ENCODE assay signal across 12 mouse cellular contexts in the genomic region with DNA sequence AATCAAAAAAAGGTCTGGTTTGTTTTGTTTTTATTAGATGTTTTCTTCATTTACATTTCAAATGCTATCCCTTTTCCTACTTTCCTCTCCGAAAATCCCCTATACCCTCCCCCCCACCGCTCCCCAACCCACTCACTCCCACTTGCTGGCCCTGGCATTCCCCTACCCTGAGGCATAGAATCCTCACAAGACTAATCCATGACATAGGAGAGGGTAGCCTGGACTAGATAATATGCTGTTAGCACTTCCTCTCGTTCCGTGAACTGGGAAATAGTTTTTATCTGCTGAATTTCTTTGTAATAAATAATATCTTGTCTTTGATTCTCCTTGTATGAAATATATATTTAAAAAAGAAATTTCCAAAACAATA.
DNase-seq lines count a peak whose midpoint lies in the region; ATAC-seq and TF ChIP-seq lines count a peak whose summit lies in the region.
"Had no signal": no experiment of that assay in that cellular context is flagged by ENCODE, and none has a peak within 500 bp of the region (broad histone marks: within the 10 kb centered on the region; RNA-seq: fewer than 3 reads in every experiment).

No protein-coding gene starts in this region.

- H3K4me1 ChIP-seq in forebrain, embryonic 14.5 days (ENCODE audit: control insufficient read depth, insufficient read depth, low read length) = no peaks in the 10 kb centered on the region
- H3K4me1 ChIP-seq in forebrain, postnatal 0 days (ENCODE audit: insufficient read depth) = no peaks in the 10 kb centered on the region
- no peaks in the 10 kb centered on the region for H3K4me1 ChIP-seq in midbrain, embryonic 14.5 days (ENCODE audit: control insufficient read depth, insufficient read depth, low read length)
- H3K4me1 ChIP-seq in midbrain, embryonic 16.5 days (ENCODE audit: control insufficient read depth, insufficient read depth, low read length) = no peaks in the 10 kb centered on the region
- H3K4me1 ChIP-seq in neural tube, embryonic 14.5 days (ENCODE audit: control insufficient read depth, insufficient read depth, low read length) = no peaks in the 10 kb centered on the region
- H3K4me1 ChIP-seq: heart, embryonic 10.5 days; liver, embryonic 15.5 days had no signal

- no peaks in the 10 kb centered on the region for H3K9me3 ChIP-seq in forebrain, embryonic 14.5 days (replicated peaks; ENCODE audit: control insufficient read depth, low read length)
- no peaks in the 10 kb centered on the region for H3K9me3 ChIP-seq in forebrain, postnatal 0 days (ENCODE audit: low read length)
- H3K9me3 ChIP-seq in midbrain, embryonic 14.5 days (ENCODE audit: control insufficient read depth, low read length) = no peaks in the 10 kb centered on the region
- no peaks in the 10 kb centered on the region for H3K9me3 ChIP-seq in midbrain, embryonic 16.5 days (replicated peaks; ENCODE audit: control insufficient read depth, low read length, poor library complexity, severe bottlenecking)
- H3K9me3 ChIP-seq in neural tube, embryonic 14.5 days (ENCODE audit: control insufficient read depth, low read length) = no peaks in the 10 kb centered on the region
- H3K9me3 ChIP-seq: G1E; heart, embryonic 10.5 days; liver, embryonic 15.5 days had no signal

- no peak overlapping the region for H3K9ac ChIP-seq in forebrain, embryonic 14.5 days (ENCODE audit: low read length)
- H3K9ac ChIP-seq in forebrain, postnatal 0 days = no peak overlapping the region
- no peak overlapping the region for H3K9ac ChIP-seq in midbrain, embryonic 14.5 days (replicated peaks; ENCODE audit: low read length)
- H3K9ac ChIP-seq in midbrain, embryonic 16.5 days (ENCODE audit: low read depth, low read length) = no peak overlapping the region
- no peak overlapping the region for H3K9ac ChIP-seq in neural tube, embryonic 14.5 days (replicated peaks; ENCODE audit: low read depth, low read length)
- H3K9ac ChIP-seq: liver, embryonic 15.5 days had no signal

- H3K4me2 ChIP-seq in forebrain, embryonic 14.5 days (ENCODE audit: low read length) = no peak overlapping the region
- H3K4me2 ChIP-seq in forebrain, postnatal 0 days (ENCODE audit: low read depth) = no peak overlapping the region
- H3K4me2 ChIP-seq in midbrain, embryonic 14.5 days (ENCODE audit: low read length) = no peak overlapping the region
- no peak overlapping the region for H3K4me2 ChIP-seq in midbrain, embryonic 16.5 days (ENCODE audit: low read length)
- no peak overlapping the region for H3K4me2 ChIP-seq in neural tube, embryonic 14.5 days (ENCODE audit: low read depth, low read length)
- H3K4me2 ChIP-seq: liver, embryonic 15.5 days had no signal

- no peak overlapping the region for H3K27ac ChIP-seq in forebrain, embryonic 14.5 days (ENCODE audit: low read depth, low read length)
- no peak overlapping the region for H3K27ac ChIP-seq in forebrain, postnatal 0 days (ENCODE audit: low read depth, low read length)
- no peak overlapping the region for H3K27ac ChIP-seq in layer of hippocampus, adult 2 months
- H3K27ac ChIP-seq in midbrain, embryonic 14.5 days (replicated peaks; ENCODE audit: low read depth, low read length) = no peak overlapping the region
- H3K27ac ChIP-seq in midbrain, embryonic 16.5 days (ENCODE audit: low read length) = no peak overlapping the region
- H3K27ac ChIP-seq in neural tube, embryonic 14.5 days (ENCODE audit: low read depth, low read length) = no peak overlapping the region
- H3K27ac ChIP-seq: heart, embryonic 10.5 days; liver, embryonic 15.5 days; macrophage had no signal

- no peaks in the 10 kb centered on the region for H3K27me3 ChIP-seq in forebrain, embryonic 14.5 days (replicated peaks; ENCODE audit: control insufficient read depth, insufficient read depth, low read length)
- no peaks in the 10 kb centered on the region; the same call in 1 of the 2 replicates for H3K27me3 ChIP-seq in forebrain, postnatal 0 days (ENCODE audit: insufficient read depth, low read length)
- H3K27me3 ChIP-seq in midbrain, embryonic 14.5 days (ENCODE audit: control insufficient read depth, insufficient read depth, low read length) = no peaks in the 10 kb centered on the region
- no peaks in the 10 kb centered on the region for H3K27me3 ChIP-seq in midbrain, embryonic 16.5 days (ENCODE audit: control insufficient read depth, insufficient read depth, low read depth, low read length)
- H3K27me3 ChIP-seq in neural tube, embryonic 14.5 days (ENCODE audit: control insufficient read depth, insufficient read depth, low read length) = no peaks in the 10 kb centered on the region
- H3K27me3 ChIP-seq: liver, embryonic 15.5 days had no signal

- WGBS in forebrain, embryonic 14.5 days = 85% methylated on average over 4 of the region's 4 CpGs
- WGBS in forebrain, postnatal 0 days = 87% methylated on average over 4 of the region's 4 CpGs
- 89% methylated on average over 4 of the region's 4 CpGs for WGBS in midbrain, embryonic 14.5 days
- WGBS in midbrain, embryonic 16.5 days = 81% methylated on average over 4 of the region's 4 CpGs
- 89% methylated on average over 4 of the region's 4 CpGs for WGBS in neural tube, embryonic 14.5 days

- H3K4me3 ChIP-seq in forebrain, embryonic 14.5 days (ENCODE audit: low read depth, low read length) = no peak overlapping the region
- no peak overlapping the region for H3K4me3 ChIP-seq in forebrain, postnatal 0 days (ENCODE audit: low read depth, low read length)
- H3K4me3 ChIP-seq in layer of hippocampus, adult 2 months = no peak overlapping the region
- no peak overlapping the region for H3K4me3 ChIP-seq in midbrain, embryonic 14.5 days (replicated peaks; ENCODE audit: low read depth, low read length)
- no peak overlapping the region for H3K4me3 ChIP-seq in midbrain, embryonic 16.5 days (ENCODE audit: low read depth, low read length)
- no peak overlapping the region for H3K4me3 ChIP-seq in neural tube, embryonic 14.5 days (ENCODE audit: low read depth, low read length)
- H3K4me3 ChIP-seq: heart, embryonic 10.5 days; liver, embryonic 15.5 days had no signal

- H3K36me3 ChIP-seq in forebrain, embryonic 14.5 days (ENCODE audit: control insufficient read depth, insufficient read depth, low read length) = no peaks in the 10 kb centered on the region
- no peaks in the 10 kb centered on the region for H3K36me3 ChIP-seq in forebrain, postnatal 0 days (ENCODE audit: insufficient read depth)
- no peaks in the 10 kb centered on the region for H3K36me3 ChIP-seq in midbrain, embryonic 14.5 days (ENCODE audit: control insufficient read depth, insufficient read depth, low read length)
- no peaks in the 10 kb centered on the region for H3K36me3 ChIP-seq in midbrain, embryonic 16.5 days (ENCODE audit: control insufficient read depth, insufficient read depth, low read length)
- no peaks in the 10 kb centered on the region for H3K36me3 ChIP-seq in neural tube, embryonic 14.5 days (ENCODE audit: control insufficient read depth, insufficient read depth, low read length)
- H3K36me3 ChIP-seq: G1E; heart, embryonic 10.5 days; liver, embryonic 15.5 days had no signal

- peak; percentile 69; the same call in 1 of the 2 replicates for ATAC-seq in forebrain, embryonic 14.5 days
- ATAC-seq in forebrain, postnatal 0 days = no peak
- peak; percentile 60; the same call in 1 of the 2 replicates for ATAC-seq in midbrain, embryonic 14.5 days (ENCODE audit: low FRiP score, low TSS enrichment)
- ATAC-seq in midbrain, embryonic 16.5 days = no peak
- 0 out of 2 replicates have a peak, but pooled peaks have one; percentile 51 for ATAC-seq in neural tube, embryonic 14.5 days (ENCODE audit: low read depth)
- ATAC-seq: Patski had no signal

- no peak for DNase-seq in forebrain, embryonic 14.5 days (ENCODE audit: low spot score)
- no peak for DNase-seq in forebrain, postnatal 0 days
- no peak for DNase-seq in layer of hippocampus, adult 2 months (ENCODE audit: low spot score in 2 of 2)
- no peak for DNase-seq in layer of hippocampus, adult 9-10 months (ENCODE audit: low spot score)
- DNase-seq in midbrain, embryonic 14.5 days = no peak

- no peak for TF ChIP-seq CTCF in forebrain, postnatal 0 days (IDR thresholded peaks at IDR 0.05; ENCODE audit: low read depth)
- 0 out of 2 replicates have a peak, but pooled peaks have one; percentile 29 for TF ChIP-seq CTCF in layer of hippocampus, adult 2 months (conservative IDR thresholded peaks at IDR 0.05)

Comparison
In these comparisons a context has a peak if more than half of its experiments do, and no peak if none do; other contexts are left out.
1. ATAC-seq: peak in forebrain, embryonic 14.5 days (single experiment), midbrain, embryonic 14.5 days (single experiment) and neural tube, embryonic 14.5 days (single experiment); none in forebrain, postnatal 0 days (single experiment) and midbrain, embryonic 16.5 days (single experiment).